Mouse (Mus musculus) liver, embryonic 13.5 days (tissue): ENCODE measurements around the gene Ttc23l. TPM values are rescaled to one million over a fixed set of nuclear protein-coding genes. Genes with fewer than 3 reads are reported as not detected.
"Not testable (repeated sequence)": the region's sequence is repeated elsewhere in the genome, so short reads cannot be mapped to it uniquely, and the experiment has no call there.

Experiments
- ATAC-seq: fragments of 200-750 bp; cut with Nextera tagmentation; 2 replicates; pipeline ENCODE4 v1.8.0; 2017; ENCODE audit warnings: low read depth, mild to moderate bottlenecking, moderate number of reproducible peaks, moderate library complexity
- DNase-seq: peaks from one replicate; pipeline ENCODE4 v3.0.0; 2022
- H3K27ac ChIP-seq: fragments of 300-500 bp; sonication (generic); 2 replicates; pipeline ENCODE4 v1.5.1; 2015; ENCODE audit warnings: moderate library complexity, mild to moderate bottlenecking, inconsistent platforms
- H3K27me3 ChIP-seq: fragments of 300-500 bp; sonication (generic); 2 replicates; pipeline ENCODE4 v1.6.1; 2015; ENCODE audit warnings: mild to moderate bottlenecking, inconsistent platforms
- H3K36me3 ChIP-seq: fragments of 300-500 bp; sonication (generic); 2 replicates; pipeline ENCODE4 v1.6.1; 2015; ENCODE audit warnings: mild to moderate bottlenecking, inconsistent platforms
- H3K4me1 ChIP-seq: fragments of 300-500 bp; sonication (generic); replicated peaks from 2 replicates; pipeline ENCODE4 v1.6.1; 2015; ENCODE audit warnings: inconsistent platforms
- H3K4me2 ChIP-seq: fragments of 300-500 bp; sonication (generic); 2 replicates; pipeline ENCODE4 v1.6.1; 2015; ENCODE audit warnings: inconsistent platforms, mild to moderate bottlenecking, moderate library complexity
- H3K4me3 ChIP-seq: fragments of 300-500 bp; sonication (generic); replicated peaks from 2 replicates; pipeline ENCODE4 v1.5.1; 2015; ENCODE audit warnings: mild to moderate bottlenecking, inconsistent platforms
- H3K9ac ChIP-seq: fragments of 300-500 bp; sonication (generic); 2 replicates; pipeline ENCODE4 v1.6.1; 2015; ENCODE audit warnings: mild to moderate bottlenecking, inconsistent platforms
- H3K9me3 ChIP-seq: fragments of 300-500 bp; sonication (generic); replicated peaks from 2 replicates; pipeline ENCODE4 v1.6.1; 2016; ENCODE audit warnings: inconsistent platforms
- WGBS: fragments of 180-500 bp; shearing (Covaris S2); methylation state at CpG from one replicate; pipeline ENCODE4 v1.1.7; 2015; ENCODE audit not compliant: insufficient replicate concordance; 5-methylcytosine and 5-hydroxymethylcytosine counted together
- polyA plus RNA-seq: library from polyadenylated mRNA; unstranded; fragments of >200 nt; fragmentation: Nextera tagmentation; extraction: Ambion mirVana; gene quantifications from 2 replicates; pipeline ENCODE4 v1.2.1, GENCODE M21; 2015

Ttc23l gene
- polyA plus RNA-seq, 1 experiment from 2014 or later, result not detected

DNA sequence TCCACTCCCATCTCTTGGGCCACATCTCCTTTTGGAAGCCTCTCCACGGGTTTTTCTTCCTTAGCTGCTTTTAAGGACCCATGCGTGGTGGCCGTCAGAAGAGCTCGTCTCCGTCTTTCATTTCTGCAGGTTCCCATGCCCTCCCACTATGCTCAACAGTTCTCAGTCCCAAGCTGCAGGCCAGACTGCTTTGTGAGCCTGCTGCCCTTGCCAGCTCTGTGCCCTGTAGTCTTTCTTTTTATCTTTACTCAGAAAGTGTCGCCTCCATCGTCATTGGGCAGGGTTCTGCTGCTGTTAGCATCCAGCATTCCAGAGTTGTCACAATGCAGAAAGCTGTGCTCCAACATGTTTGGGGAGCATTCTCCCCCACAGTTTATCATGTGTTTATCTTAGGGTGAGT lies 8.0 kb upstream of the Ttc23l start:
- DNase-seq (no peak), ATAC-seq (no peak)
- Histone ChIP-seq H3K9me3 (no peaks in the 10 kb centered on the region), H3K4me1 (no peaks in the 10 kb centered on the region), H3K9ac (no peak overlapping the region), H3K36me3 (peaks cover 9% of the 10 kb centered on the region; the same call in 1 of the 2 replicates), H3K4me2 (no peak overlapping the region), H3K27me3 (no peaks in the 10 kb centered on the region), H3K27ac (no peak overlapping the region), H3K4me3 (no peak overlapping the region)
- WGBS, result 69% methylated on average over 7 of the region's 7 CpGs

DNA sequence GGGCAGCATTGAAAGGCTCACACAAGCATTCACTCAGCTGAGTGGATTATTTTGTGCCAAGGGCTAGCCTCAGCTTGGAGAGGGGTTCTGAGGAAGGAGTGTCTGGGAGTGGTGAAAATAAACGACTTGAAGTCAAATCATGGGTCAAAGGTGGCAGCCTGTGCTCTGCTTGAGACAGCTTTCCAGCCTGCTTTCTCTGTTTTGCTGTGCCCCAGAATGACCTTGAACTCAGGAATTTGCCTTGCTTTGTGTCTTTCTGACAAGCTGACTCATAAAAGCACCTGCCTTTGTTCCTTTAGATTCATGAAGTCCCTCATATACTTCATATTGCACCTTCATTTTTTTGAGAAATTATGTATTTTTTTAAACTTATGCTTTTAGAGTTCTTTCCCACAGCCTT lies 5.7 kb upstream of the Ttc23l start:
- Histone ChIP-seq H3K9me3 (no peaks in the 10 kb centered on the region), H3K4me1 (no peaks in the 10 kb centered on the region), H3K27ac (no peak overlapping the region), H3K27me3 (no peaks in the 10 kb centered on the region), H3K4me3 (no peak overlapping the region), H3K4me2 (no peak overlapping the region), H3K36me3 (peaks cover 3% of the 10 kb centered on the region; the same call in 1 of the 2 replicates), H3K9ac (no peak overlapping the region)
- no peak for DNase-seq
- ATAC-seq, result no peak
- 41% methylated on average over 1 of the region's 1 CpGs for WGBS

GRCm38 (mm10) chr15:10562281-10562680 lies 3.8 kb upstream of the Ttc23l start:
- H3K4me2 ChIP-seq, result no peak overlapping the region
- H3K27ac ChIP-seq, result no peak overlapping the region
- DNase-seq (no peak), ATAC-seq (no peak)
- H3K27me3 ChIP-seq, result no peaks in the 10 kb centered on the region
- peaks cover under 1% of the 10 kb centered on the region; the same call in 1 of the 2 replicates for H3K36me3 ChIP-seq
- no peak overlapping the region for H3K9ac ChIP-seq
- H3K9me3 ChIP-seq, result no peaks in the 10 kb centered on the region
- H3K4me3 ChIP-seq, result no peak overlapping the region
- no peaks in the 10 kb centered on the region for H3K4me1 ChIP-seq

GRCm38 (mm10) chr15:10560005-10560404 lies 1.5 kb upstream of the Ttc23l start:
- no peak overlapping the region for H3K4me3 ChIP-seq
- H3K27me3 ChIP-seq, result no peaks in the 10 kb centered on the region
- no peak overlapping the region for H3K9ac ChIP-seq
- no peak for ATAC-seq
- WGBS, result 80% methylated on average over 7 of the region's 7 CpGs
- no peak for DNase-seq
- H3K9me3 ChIP-seq, result no peaks in the 10 kb centered on the region
- no peak overlapping the region for H3K4me2 ChIP-seq
- H3K27ac ChIP-seq, result no peak overlapping the region
- H3K4me1 ChIP-seq, result no peaks in the 10 kb centered on the region
- H3K36me3 ChIP-seq, result no peaks in the 10 kb centered on the region

DNA sequence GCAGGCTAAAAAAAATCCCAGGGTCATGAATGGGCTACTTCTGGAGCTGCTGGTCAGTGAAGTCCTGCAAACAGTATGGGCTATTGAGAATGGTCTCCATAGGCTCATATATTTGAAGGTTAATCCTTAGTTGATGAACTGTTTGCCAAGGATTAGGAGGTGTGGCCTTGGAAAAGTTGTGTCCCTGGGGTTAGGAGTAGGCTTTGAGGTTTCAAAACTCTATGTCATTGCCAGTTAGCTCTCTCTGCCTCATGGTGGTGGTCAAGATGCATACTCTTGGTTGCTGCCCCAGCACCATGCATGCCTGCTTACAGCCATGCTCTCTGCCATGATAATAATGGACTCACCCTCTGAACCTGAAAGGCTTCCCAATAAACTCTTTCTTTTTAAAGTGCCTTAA lies 4.1 kb downstream of the Ttc23l start:
- H3K27me3 ChIP-seq, result no peaks in the 10 kb centered on the region
- H3K4me2 ChIP-seq, result no peak overlapping the region
- no peaks in the 10 kb centered on the region for H3K36me3 ChIP-seq
- H3K27ac ChIP-seq, result no peak overlapping the region
- ATAC-seq (no peak), DNase-seq (no peak)
- H3K9ac ChIP-seq, result no peak overlapping the region
- no peaks in the 10 kb centered on the region for H3K9me3 ChIP-seq
- H3K4me1 ChIP-seq, result no peaks in the 10 kb centered on the region
- H3K4me3 ChIP-seq, result no peak overlapping the region

- no peak for ATAC-seq
- Histone ChIP-seq H3K4me2 (no peak overlapping the region), H3K4me1 (no peaks in the 10 kb centered on the region), H3K27me3 (no peaks in the 10 kb centered on the region), H3K27ac (no peak overlapping the region), H3K9ac (no peak overlapping the region), H3K4me3 (no peak overlapping the region), H3K9me3 (no peaks in the 10 kb centered on the region), H3K36me3 (no peaks in the 10 kb centered on the region)
- 63% methylated on average over 16 of the region's 16 CpGs for WGBS
- DNase-seq, result no peak
Measured at GRCm38 (mm10) chr15:10540271-10541088, 18.0 kb downstream of the Ttc23l start.

GRCm38 (mm10) chr15:10535969-10536368 lies 22.5 kb downstream of the Ttc23l start:
- no peaks in the 10 kb centered on the region for H3K9me3 ChIP-seq
- ATAC-seq, result no peak
- H3K36me3 ChIP-seq, result no peaks in the 10 kb centered on the region
- no peaks in the 10 kb centered on the region for H3K27me3 ChIP-seq
- H3K4me1 ChIP-seq, result peaks cover 2% of the 10 kb centered on the region
- no peak overlapping the region for H3K4me2 ChIP-seq
- H3K9ac ChIP-seq, result no peak overlapping the region
- DNase-seq, result no peak
- H3K27ac ChIP-seq, result no peak overlapping the region
- 69% methylated on average over 7 of the region's 7 CpGs for WGBS
- no peak overlapping the region for H3K4me3 ChIP-seq

- no peak for DNase-seq
- no peaks in the 10 kb centered on the region for H3K27me3 ChIP-seq
- H3K9ac ChIP-seq, result no peak overlapping the region
- peaks cover 4% of the 10 kb centered on the region for H3K4me1 ChIP-seq
- H3K27ac ChIP-seq, result no peak overlapping the region
- no peaks in the 10 kb centered on the region for H3K36me3 ChIP-seq
- whole genome bisulfite sequencing, result 78% methylated on average over 5 of the region's 5 CpGs
- no peak for ATAC-seq
- H3K4me2 ChIP-seq, result no peak overlapping the region
- H3K9me3 ChIP-seq, result no peaks in the 10 kb centered on the region
- H3K4me3 ChIP-seq, result no peak overlapping the region
Measured at GRCm38 (mm10) chr15:10534591-10534990, 23.9 kb downstream of the Ttc23l start.

- not testable (repeated sequence) for H3K27me3 ChIP-seq, H3K4me1 ChIP-seq, H3K27ac ChIP-seq, H3K9me3 ChIP-seq, H3K36me3 ChIP-seq, ATAC-seq, H3K4me3 ChIP-seq, H3K4me2 ChIP-seq, H3K9ac ChIP-seq, DNase-seq
- 73% methylated on average over 10 of the region's 10 CpGs for WGBS
Measured at GRCm38 (mm10) chr15:10533361-10533760, 25.1 kb downstream of the Ttc23l start.

DNA sequence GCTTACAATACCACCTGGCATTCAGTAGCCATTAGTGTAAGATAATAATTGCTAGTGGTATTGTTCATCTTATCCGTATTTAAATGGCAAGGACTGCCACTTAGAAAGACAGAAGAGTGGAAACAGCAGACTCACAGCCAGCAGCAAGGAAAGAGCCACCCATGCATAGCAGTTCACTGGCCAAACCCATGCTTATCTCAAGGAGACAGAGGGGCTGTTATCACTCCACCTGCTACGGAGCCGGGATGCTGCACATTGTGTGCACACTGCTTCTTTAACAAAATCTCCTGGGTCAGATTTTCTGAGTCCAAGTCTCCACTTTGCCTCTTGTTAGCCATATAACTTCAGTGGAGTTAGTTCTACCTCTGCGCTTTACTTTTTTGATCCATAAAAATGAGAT lies 27.1 kb downstream of the Ttc23l start:
- WGBS, result 24% methylated on average over 4 of the region's 4 CpGs

DNA sequence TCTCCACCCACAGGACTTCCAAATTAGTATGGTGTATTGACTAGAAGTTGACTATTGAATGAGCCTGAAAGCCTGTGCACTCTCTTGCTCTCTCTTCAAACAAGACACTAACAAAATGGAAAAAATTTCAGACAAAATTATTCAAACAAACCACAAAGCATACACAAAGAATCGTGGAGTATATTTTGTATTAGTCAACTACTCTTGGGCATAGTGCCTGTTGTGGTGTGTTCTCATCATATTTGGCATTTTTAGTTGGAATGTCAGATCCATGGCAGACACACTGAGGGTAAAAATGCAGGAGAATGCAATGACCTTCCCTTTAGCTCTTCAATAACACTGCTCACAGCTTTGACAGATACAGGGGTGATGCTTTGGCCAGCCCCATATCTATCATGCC lies 32.6 kb downstream of the Ttc23l start:
- no peak overlapping the region for H3K9ac ChIP-seq
- DNase-seq (no peak), ATAC-seq (no peak)
- H3K4me2 ChIP-seq, result no peak overlapping the region
- no peaks in the 10 kb centered on the region for H3K36me3 ChIP-seq
- no peak overlapping the region for H3K27ac ChIP-seq
- no peak overlapping the region for H3K4me3 ChIP-seq
- WGBS, result 36% methylated on average over 1 of the region's 1 CpGs
- peaks cover 2% of the 10 kb centered on the region for H3K4me1 ChIP-seq
- no peaks in the 10 kb centered on the region for H3K9me3 ChIP-seq
- H3K27me3 ChIP-seq, result no peaks in the 10 kb centered on the region

More for the DNA sequence above, 27.1 kb downstream of the Ttc23l start:
- H3K9ac ChIP-seq, result no peak overlapping the region
- H3K4me2 ChIP-seq, result no peak overlapping the region
- H3K27me3 ChIP-seq, result no peaks in the 10 kb centered on the region
- DNase-seq, result peak; percentile 43
- H3K4me3 ChIP-seq, result no peak overlapping the region
- no peaks in the 10 kb centered on the region for H3K36me3 ChIP-seq
- H3K27ac ChIP-seq, result no peak overlapping the region
- H3K4me1 ChIP-seq, result peaks cover 4% of the 10 kb centered on the region
- H3K9me3 ChIP-seq, result no peaks in the 10 kb centered on the region
- peak; percentile 88 for ATAC-seq

- WGBS, result 76% methylated on average over 7 of the region's 7 CpGs
Measured at GRCm38 (mm10) chr15:10515166-10515565, 43.3 kb downstream of the Ttc23l start.

More at GRCm38 (mm10) chr15:10515166-10515565, 43.3 kb downstream of the Ttc23l start:
- H3K27ac ChIP-seq, result no peak overlapping the region
- ATAC-seq (no peak), DNase-seq (no peak)
- H3K4me1 ChIP-seq, result no peaks in the 10 kb centered on the region
- H3K27me3 ChIP-seq, result no peaks in the 10 kb centered on the region
- H3K9me3 ChIP-seq, result no peaks in the 10 kb centered on the region
- H3K4me3 ChIP-seq, result no peak overlapping the region
- no peak overlapping the region for H3K4me2 ChIP-seq
- no peak overlapping the region for H3K9ac ChIP-seq
- H3K36me3 ChIP-seq, result no peaks in the 10 kb centered on the region
